ENCODE assay signal across 24 mouse cellular contexts in the genomic region with DNA sequence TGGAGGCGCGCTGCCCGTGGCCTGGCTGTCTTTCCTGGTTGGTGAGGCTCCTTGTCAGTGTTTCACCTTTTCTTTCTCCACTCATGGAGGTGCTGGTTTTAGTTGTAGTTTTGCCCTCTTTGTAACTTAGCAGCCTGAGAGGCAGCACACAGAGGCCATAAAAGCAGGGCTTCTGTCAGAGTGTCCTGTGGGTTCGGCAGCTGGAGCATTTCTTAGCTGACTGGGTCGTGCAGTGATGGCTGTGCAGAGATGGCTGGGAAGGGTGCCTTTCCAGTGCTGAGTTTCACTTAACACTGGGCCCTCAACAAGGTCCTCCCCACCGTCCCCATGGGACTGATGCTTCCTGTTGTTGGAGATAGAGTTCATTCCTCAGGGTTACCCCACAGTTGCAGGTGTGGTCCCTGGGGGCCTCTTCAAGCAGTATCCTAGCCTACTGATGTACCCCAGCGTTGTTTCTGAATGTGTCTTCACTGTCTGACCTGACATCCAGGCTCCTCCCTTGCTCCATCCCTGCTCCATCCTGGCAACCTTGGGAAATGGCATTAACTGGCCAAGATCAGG.
DNase-seq lines count a peak whose midpoint lies in the region; ATAC-seq and TF ChIP-seq lines count a peak whose summit lies in the region.
"Had no signal": no experiment of that assay in that cellular context is flagged by ENCODE, and none has a peak within 500 bp of the region (broad histone marks: within the 10 kb centered on the region; RNA-seq: fewer than 3 reads in every experiment).

No protein-coding gene starts in this region.

- no peak overlapping the region for H3K4me2 ChIP-seq in kidney, postnatal 0 days (ENCODE audit: low read length)
- H3K4me2 ChIP-seq in CH12.LX (ENCODE audit: insufficient read depth, low read depth, poor library complexity, severe bottlenecking): peak overlapping the region; percentile 39
- no peak overlapping the region for H3K4me2 ChIP-seq in limb, embryonic 13.5 days (replicated peaks)
- no peak overlapping the region for H3K4me2 ChIP-seq in hindbrain, embryonic 14.5 days (replicated peaks)
- H3K4me2 ChIP-seq: heart, embryonic 15.5 days; hindbrain, embryonic 15.5 days; intestine, embryonic 15.5 days; lung, embryonic 15.5 days; midbrain, embryonic 15.5 days; neural tube, embryonic 13.5 days had no signal

- dilution Hi-C loops in CH12.LX (cut with MboI; ENCODE audit: extremely low pct_ligation_motif_present, extremely low pct_unique_long_range_greater_than_20kb, low sequenced_read_pairs): no loop called here

- ATAC-seq in kidney, postnatal 0 days (replicated peaks; ENCODE audit: low FRiP score, low read depth): no peak
- no peak for ATAC-seq in limb, embryonic 13.5 days (ENCODE audit: low FRiP score, low read depth)
- no peak for ATAC-seq in hindbrain, embryonic 14.5 days (ENCODE audit: low FRiP score)
- ATAC-seq: CD4-positive, CD25-positive, alpha-beta regulatory T cell, adult 4 months; forebrain, postnatal 0 days; intestine, embryonic 15.5 days; midbrain, embryonic 15.5 days had no signal

- peaks cover 12% of the 10 kb centered on the region for H3K4me1 ChIP-seq in kidney, postnatal 0 days (replicated peaks; ENCODE audit: insufficient read depth, low read length)
- H3K4me1 ChIP-seq in CH12.LX (ENCODE audit: control insufficient read depth in 1 of 2, insufficient read depth in 2 of 2): peaks cover 28 to 59% of the 10 kb centered on the region in 2 experiments
- H3K4me1 ChIP-seq in limb, embryonic 13.5 days: peaks cover 25% of the 10 kb centered on the region
- no peaks in the 10 kb centered on the region for H3K4me1 ChIP-seq in hindbrain, embryonic 14.5 days (replicated peaks; ENCODE audit: control insufficient read depth, insufficient read depth, low read length)
- H3K4me1 ChIP-seq: hindbrain, embryonic 15.5 days; midbrain, embryonic 15.5 days had no signal

- DNase-seq in heart, adult 11 months: peak; percentile 85
- DNase-seq in heart, adult 18-20 months: no peak
- peak; percentile 68 for DNase-seq in kidney, postnatal 0 days (ENCODE audit: low spot score)
- no peak for DNase-seq in kidney, adult 9 months
- peak; percentile 95 for DNase-seq in CH12.LX (ENCODE audit: extremely low read depth)
- no peak for DNase-seq in hindbrain, embryonic 14.5 days (ENCODE audit: low spot score)
- no peak for DNase-seq in neural tube, embryonic 10.5 days (ENCODE audit: extremely low spot score, low spot score)
- DNase-seq: adrenal gland, postnatal 25 days; cerebellum, adult 9-10 months; forebrain, postnatal 0 days; gastrocnemius, postnatal 25 days; heart, postnatal 4 days; lung, postnatal 4 days; right cerebral cortex, adult 18-20 months had no signal

- TF ChIP-seq RAD21 in CH12.LX (IDR thresholded peaks at IDR 0.05; ENCODE audit: low read depth, low read length): no peak; the same call in 1 of the 2 replicates

- no peaks in the 10 kb centered on the region for H3K79me2 ChIP-seq in CH12.LX (replicated peaks; ENCODE audit: control insufficient read depth, extremely low read depth, insufficient read depth, poor library complexity, severe bottlenecking)

- 47% methylated on average over 7 of the region's 7 CpGs for WGBS in kidney, postnatal 0 days
- 63% methylated on average over 7 of the region's 7 CpGs for WGBS in limb, embryonic 13.5 days
- WGBS in hindbrain, embryonic 14.5 days: 80% methylated on average over 7 of the region's 7 CpGs

- no peaks in the 10 kb centered on the region for H3K9me3 ChIP-seq in kidney, postnatal 0 days (replicated peaks; ENCODE audit: low read length)
- peaks cover 6% of the 10 kb centered on the region for H3K9me3 ChIP-seq in CH12.LX (replicated peaks; ENCODE audit: low read length)
- 0 out of 2 replicates have a peak, but pooled peaks cover 5% of the 10 kb centered on the region for H3K9me3 ChIP-seq in limb, embryonic 13.5 days
- H3K9me3 ChIP-seq in hindbrain, embryonic 14.5 days (ENCODE audit: control insufficient read depth, low read length): no peaks in the 10 kb centered on the region
- H3K9me3 ChIP-seq: heart, embryonic 15.5 days; intestine, embryonic 15.5 days; midbrain, embryonic 15.5 days; neural tube, embryonic 13.5 days had no signal

- H3K27ac ChIP-seq in kidney, postnatal 0 days: peak overlapping the region; percentile 70
- 0 out of 2 replicates have a peak overlapping the region, but pooled peaks have one; percentile 5 for H3K27ac ChIP-seq in CH12.LX (ENCODE audit: insufficient read depth, low read depth)
- H3K27ac ChIP-seq in limb, embryonic 13.5 days: 0 out of 2 replicates have a peak overlapping the region, but pooled peaks have one; percentile 3
- H3K27ac ChIP-seq in hindbrain, embryonic 14.5 days: no peak overlapping the region
- H3K27ac ChIP-seq: heart, embryonic 15.5 days; hindbrain, embryonic 15.5 days; intestine, embryonic 15.5 days; layer of hippocampus, adult 2 months; liver, embryonic 14.5 days; lung, embryonic 15.5 days; midbrain, embryonic 15.5 days; neural tube, embryonic 13.5 days had no signal

- no peak overlapping the region for H3K9ac ChIP-seq in kidney, postnatal 0 days (ENCODE audit: low read depth, low read length)
- no peak overlapping the region for H3K9ac ChIP-seq in CH12.LX (ENCODE audit: insufficient read depth, low read depth)
- no peak overlapping the region for H3K9ac ChIP-seq in limb, embryonic 13.5 days
- H3K9ac ChIP-seq in hindbrain, embryonic 14.5 days: no peak overlapping the region
- H3K9ac ChIP-seq: forebrain, postnatal 0 days; heart, embryonic 15.5 days; hindbrain, embryonic 15.5 days; intestine, embryonic 15.5 days; liver, embryonic 14.5 days; lung, embryonic 15.5 days; midbrain, embryonic 15.5 days; neural tube, embryonic 13.5 days had no signal

- TF ChIP-seq CTCF in kidney, postnatal 0 days (IDR thresholded peaks at IDR 0.05; ENCODE audit: low read depth): no peak
- TF ChIP-seq CTCF in CH12.LX (conservative IDR thresholded peaks at IDR 0.05 in 1 of 2, IDR thresholded peaks at IDR 0.05 in 1 of 2; ENCODE audit: low read depth in 2 of 2, low read length in 2 of 2): no peak

- no peaks in the 10 kb centered on the region for H3K27me3 ChIP-seq in kidney, postnatal 0 days (ENCODE audit: insufficient read depth, low read length)
- no peaks in the 10 kb centered on the region for H3K27me3 ChIP-seq in CH12.LX (replicated peaks)
- H3K27me3 ChIP-seq in limb, embryonic 13.5 days: no peaks in the 10 kb centered on the region
- no peaks in the 10 kb centered on the region for H3K27me3 ChIP-seq in hindbrain, embryonic 14.5 days (ENCODE audit: control insufficient read depth, insufficient read depth, low read length)
- H3K27me3 ChIP-seq: heart, embryonic 15.5 days; hindbrain, embryonic 15.5 days; intestine, embryonic 15.5 days; lung, embryonic 15.5 days; midbrain, embryonic 15.5 days; neural tube, embryonic 13.5 days had no signal

- TF ChIP-seq EP300 in CH12.LX (IDR thresholded peaks at IDR 0.05; ENCODE audit: low read length): peak; percentile 94

- TF ChIP-seq POLR2A in CH12.LX (IDR thresholded peaks at IDR 0.05; ENCODE audit: low read depth, low read length): no peak

- no peaks in the 10 kb centered on the region for H3K36me3 ChIP-seq in kidney, postnatal 0 days (ENCODE audit: insufficient read depth, low read length)
- H3K36me3 ChIP-seq in CH12.LX (replicated peaks in 1 of 2; ENCODE audit: control insufficient read depth in 1 of 2, insufficient read depth in 1 of 2, low read length in 1 of 2): no peaks in the 10 kb centered on the region
- H3K36me3 ChIP-seq in limb, embryonic 13.5 days: no peaks in the 10 kb centered on the region; the same call in 1 of the 2 replicates
- H3K36me3 ChIP-seq in hindbrain, embryonic 14.5 days (replicated peaks; ENCODE audit: control insufficient read depth, insufficient read depth): no peaks in the 10 kb centered on the region
- H3K36me3 ChIP-seq: heart, embryonic 15.5 days; hindbrain, embryonic 15.5 days; intestine, embryonic 15.5 days; lung, embryonic 15.5 days; midbrain, embryonic 15.5 days; neural tube, embryonic 13.5 days had no signal

- no peak overlapping the region for H3K4me3 ChIP-seq in kidney, postnatal 0 days (replicated peaks; ENCODE audit: low read depth, low read length)
- no peak overlapping the region for H3K4me3 ChIP-seq in CH12.LX (replicated peaks in 1 of 3; ENCODE audit: low read depth in 2 of 3, low read length in 2 of 3, poor library complexity in 1 of 3)
- no peak overlapping the region for H3K4me3 ChIP-seq in limb, embryonic 13.5 days
- no peak overlapping the region for H3K4me3 ChIP-seq in hindbrain, embryonic 14.5 days (replicated peaks; ENCODE audit: low read length)
- H3K4me3 ChIP-seq: heart, embryonic 15.5 days; hindbrain, embryonic 15.5 days; intestine, embryonic 15.5 days; layer of hippocampus, adult 2 months; lung, embryonic 15.5 days; midbrain, embryonic 15.5 days; neural tube, embryonic 13.5 days had no signal

- in situ Hi-C loops in CH12.LX (cut with MboI; ENCODE audit: low pct_ligation_motif_present, low pct_unique_long_range_greater_than_20kb, low sequenced_read_pairs): loop anchor here (10.0 kb wide), 2 partner anchors 167 to 193 kb away; no protein-coding TSS in a partner anchor

TF ChIP-seq in CH12.LX, 34 proteins besides CTCF, POLR2A, EP300 and RAD21 (continues in another document):
- TF ChIP-seq CHD2 (IDR thresholded peaks at IDR 0.05; ENCODE audit: low read length) (peak; percentile 74), MYC (IDR thresholded peaks at IDR 0.05; ENCODE audit: low read depth, low read length) (0 out of 2 replicates have a peak, but pooled peaks have one; percentile 24), USF2 (conservative IDR thresholded peaks at IDR 0.05; ENCODE audit: low read depth, low read length) (no peak), ETS1 (conservative IDR thresholded peaks at IDR 0.05; ENCODE audit: low read depth, low read length) (peak; percentile 79), CHD1 (IDR thresholded peaks at IDR 0.05; ENCODE audit: low read depth, low read length) (no peak), MAFK (IDR thresholded peaks at IDR 0.05; ENCODE audit: insufficient replicate concordance, low read length) (peak; percentile 71), ZC3H11A (IDR thresholded peaks at IDR 0.05; ENCODE audit: low read depth, low read length) (no peak), MAX (IDR thresholded peaks at IDR 0.05; ENCODE audit: low read length) (peak; percentile 62), TCF12 (IDR thresholded peaks at IDR 0.05; ENCODE audit: low read depth, low read length) (peak; percentile 94), MXI1 (IDR thresholded peaks at IDR 0.05; ENCODE audit: low read depth, low read length) (no peak), BHLHE40 (IDR thresholded peaks at IDR 0.05; ENCODE audit: low read depth, low read length) (peak; percentile 62), TBP (conservative IDR thresholded peaks at IDR 0.05; ENCODE audit: low read depth, low read length) (0 out of 2 replicates have a peak, but pooled peaks have one; percentile 7), PAX5 (IDR thresholded peaks at IDR 0.05; ENCODE audit: low read length) (no peak), MEF2A (IDR thresholded peaks at IDR 0.05; ENCODE audit: borderline replicate concordance, low read depth, low read length) (peak; percentile 61; the same call in 1 of the 2 replicates), KAT2A (IDR thresholded peaks at IDR 0.05; ENCODE audit: insufficient replicate concordance, low read length) (peak; percentile 76; the same call in 1 of the 2 replicates)

Comparison
In these comparisons a context has a peak if more than half of its experiments do, and no peak if none do; other contexts are left out.
1. DNase-seq: peak in heart, adult 11 months (single experiment), kidney, postnatal 0 days (single experiment) and CH12.LX (single experiment); none in heart, adult 18-20 months (0 of 2), kidney, adult 9 months (single experiment), hindbrain, embryonic 14.5 days (single experiment) and neural tube, embryonic 10.5 days (single experiment).